Mouse (Mus musculus): Measurements from ENCODE around the gene Sgip1. TPM values are rescaled to one million over a fixed set of nuclear protein-coding genes. Genes with fewer than 3 reads are reported as not detected.

Gene Sgip1
- total RNA-seq, 2 experiments from 2014 or later = 0.67 to 1.5 TPM

DNA sequence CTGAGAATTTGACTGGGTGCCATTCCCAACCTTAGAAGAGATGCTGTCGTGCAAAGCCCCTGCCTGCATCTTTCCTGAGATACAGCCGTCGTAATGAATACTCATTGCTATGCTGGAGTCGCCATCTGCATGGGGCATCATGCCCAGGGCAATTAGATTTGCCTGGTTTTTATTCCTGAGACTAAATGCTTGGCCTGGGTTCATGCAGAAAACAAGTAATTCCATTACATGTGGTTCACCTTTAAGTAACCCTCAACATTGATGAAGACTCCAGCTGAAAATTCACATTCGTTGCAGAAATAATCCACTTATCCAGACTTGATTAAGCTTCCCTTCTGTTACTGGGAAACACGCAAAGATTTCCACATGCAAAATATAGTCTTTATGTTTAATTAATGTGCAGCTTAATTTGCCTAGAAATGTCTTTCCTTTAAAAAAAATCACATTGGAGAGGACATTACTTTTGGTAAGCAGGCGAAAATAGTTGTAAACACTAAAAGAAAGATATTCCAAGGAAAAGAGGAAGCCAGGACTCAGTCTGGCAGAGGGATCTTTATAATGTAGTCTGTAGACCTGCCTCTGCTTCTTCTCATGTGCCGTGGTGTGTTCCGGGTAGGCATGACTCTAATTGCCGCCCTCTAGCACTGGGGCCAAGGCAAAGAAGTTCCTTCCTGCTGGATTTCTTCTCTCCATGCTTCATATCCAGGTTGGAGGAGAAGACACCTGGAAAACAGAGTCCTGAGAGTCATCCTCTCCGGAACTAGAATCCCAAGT is 100.0 kb downstream of the Sgip1 start:
- no peak for DNase-seq

DNA sequence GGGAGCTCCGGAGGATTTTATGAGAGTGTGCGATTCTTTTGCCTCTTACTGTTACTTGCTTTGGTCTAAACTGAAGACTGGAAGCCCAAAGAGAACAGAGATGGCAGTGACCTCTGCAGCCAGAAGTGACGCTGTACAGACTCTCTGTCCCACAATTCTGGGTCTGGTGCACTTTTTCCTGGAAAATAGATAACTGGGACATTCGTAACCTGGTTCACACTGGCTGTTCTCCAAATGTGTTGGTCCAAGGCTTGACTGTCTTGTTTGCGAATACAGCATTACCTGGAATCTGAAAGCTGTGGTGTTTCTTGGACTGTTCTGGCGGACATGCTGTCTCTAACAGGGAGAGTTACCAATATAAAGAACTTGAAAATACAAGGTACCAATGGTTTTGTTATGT is 109.4 kb downstream of the Sgip1 start:
- no peak for DNase-seq

DNA sequence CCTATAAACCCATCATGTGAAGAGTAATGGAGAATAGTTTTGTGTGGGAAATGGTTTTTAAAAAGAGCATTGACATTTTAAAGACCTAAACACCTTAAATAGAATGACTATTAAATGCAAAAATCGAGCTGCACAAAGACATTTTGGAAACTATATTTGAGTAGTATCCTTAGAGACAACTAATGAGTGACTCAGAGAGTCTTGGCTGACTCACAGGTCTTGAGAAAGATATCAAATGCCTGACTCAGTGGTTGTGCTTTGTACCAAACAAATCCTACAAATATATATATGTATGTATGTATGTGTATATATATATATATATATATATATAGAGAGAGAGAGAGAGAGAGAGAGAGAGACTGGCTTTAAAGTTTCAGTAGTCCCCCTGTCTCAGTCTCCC is 110.1 kb downstream of the Sgip1 start:
- DNase-seq = no peak

DNA sequence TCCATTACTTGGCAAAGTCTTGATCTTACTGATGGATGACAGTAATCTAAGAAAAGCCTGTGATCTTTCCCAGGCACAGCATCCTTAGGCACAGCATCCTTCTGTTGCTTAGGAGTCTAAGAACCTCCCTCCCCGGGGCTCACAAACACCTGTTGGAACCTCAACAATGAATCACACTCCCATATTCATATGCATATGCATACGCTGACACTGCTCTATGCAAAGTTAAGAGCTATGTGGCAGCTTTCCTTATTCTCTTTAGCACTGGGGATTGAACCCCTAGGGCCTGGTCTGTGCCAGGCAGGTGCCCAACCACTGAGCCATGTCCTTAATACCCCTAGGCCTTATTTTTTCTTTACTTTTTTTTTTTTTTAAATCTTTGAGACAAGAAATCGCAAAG is 111.2 kb downstream of the Sgip1 start:
- no peak for DNase-seq

DNA sequence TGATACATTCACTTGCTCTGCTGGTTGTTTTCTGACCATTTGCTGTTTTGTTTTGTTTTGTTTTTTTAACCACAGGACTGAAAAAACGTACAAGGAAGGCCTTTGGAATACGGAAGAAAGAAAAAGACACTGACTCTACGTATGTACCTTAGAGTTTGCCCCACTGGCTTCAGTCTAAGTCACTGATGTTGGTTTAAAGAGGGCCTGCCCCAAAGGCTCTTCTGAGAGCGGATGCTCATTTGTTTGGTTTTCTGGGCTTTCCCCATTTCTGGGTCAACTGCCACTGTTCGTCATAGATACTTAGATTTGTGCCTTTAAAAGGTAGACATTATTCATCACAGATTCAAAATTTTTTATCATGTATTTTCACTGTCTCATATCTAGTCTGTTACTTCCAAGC is 111.7 kb downstream of the Sgip1 start:
- DNase-seq = no peak

DNA sequence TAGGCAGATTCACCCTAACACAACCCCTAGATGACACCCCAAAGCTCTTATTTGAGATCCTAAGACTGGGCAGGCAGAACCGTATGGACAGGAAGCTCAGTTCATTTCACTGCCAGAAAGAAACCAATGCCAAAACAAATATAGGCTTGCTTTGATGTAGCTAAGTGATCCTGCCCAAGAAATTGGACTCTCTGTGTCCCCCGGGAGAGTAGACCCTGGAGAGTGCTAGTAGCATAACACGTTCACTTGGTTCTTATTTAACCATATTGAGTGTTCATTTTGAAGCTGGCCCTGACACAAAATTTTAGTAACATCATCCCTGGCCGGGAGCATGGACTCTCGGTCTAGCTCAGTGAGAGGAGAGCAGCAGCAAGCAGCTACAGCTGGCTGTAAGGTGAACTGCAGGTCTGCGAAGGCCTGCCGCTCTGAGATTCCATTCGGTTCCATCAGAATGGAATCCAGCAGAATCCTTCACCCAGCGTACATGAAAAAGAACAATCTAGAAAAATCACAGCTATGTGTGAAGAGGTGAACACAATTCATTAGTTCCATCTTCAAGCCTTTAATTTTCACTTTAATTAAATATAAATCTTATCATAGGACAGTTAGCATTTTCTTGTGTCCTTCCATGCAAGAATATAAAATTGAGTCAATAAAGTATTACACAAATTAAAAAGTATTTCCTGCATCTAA is 112.4 kb downstream of the Sgip1 start:
- DNase-seq = peak; percentile 10

DNA sequence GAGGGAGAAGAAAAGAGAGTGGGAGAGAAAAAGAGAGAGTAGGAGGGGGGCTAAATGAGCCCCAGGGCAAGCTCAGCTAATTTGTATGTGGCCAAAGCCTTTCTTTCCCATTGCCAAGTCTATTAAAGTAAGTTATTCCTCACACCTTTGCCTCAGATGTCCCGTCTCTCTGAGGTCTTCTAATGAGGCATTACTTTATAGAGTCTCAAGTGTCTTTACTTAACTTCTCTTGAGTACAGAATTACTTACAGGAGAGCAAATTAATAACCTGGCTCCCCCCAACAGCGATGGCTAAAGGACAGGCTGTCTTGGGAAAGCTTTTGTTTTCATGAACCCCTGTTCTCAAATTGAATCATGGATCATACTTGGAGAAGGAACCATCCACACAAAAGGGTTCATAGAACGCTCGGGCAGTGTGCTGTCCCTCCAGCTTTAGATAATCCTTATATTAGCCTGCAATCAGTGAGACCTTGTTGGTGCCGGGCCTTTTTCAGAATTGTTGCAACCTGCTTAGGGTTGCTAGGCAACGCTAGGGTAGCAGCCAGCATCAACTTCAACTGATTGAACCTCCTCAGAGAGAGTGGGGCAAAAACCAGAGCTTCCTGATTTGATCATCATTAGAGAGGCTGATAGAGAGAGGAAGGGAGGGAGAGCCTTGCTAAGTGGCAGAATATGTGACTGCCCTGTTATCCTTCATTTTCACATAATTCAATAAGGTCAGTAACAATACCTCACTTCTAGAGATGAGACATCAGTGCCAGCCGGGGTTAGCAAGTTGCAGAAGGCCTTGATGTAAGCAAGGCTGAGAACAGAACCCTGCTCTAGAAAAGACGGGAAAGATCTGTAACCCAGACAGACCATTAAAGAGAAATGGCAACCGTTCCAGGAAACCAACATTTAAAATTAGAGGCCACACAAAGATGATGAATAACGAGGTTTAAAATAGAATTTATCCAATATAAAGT is 114.1 kb downstream of the Sgip1 start:
- no peak for DNase-seq

DNA sequence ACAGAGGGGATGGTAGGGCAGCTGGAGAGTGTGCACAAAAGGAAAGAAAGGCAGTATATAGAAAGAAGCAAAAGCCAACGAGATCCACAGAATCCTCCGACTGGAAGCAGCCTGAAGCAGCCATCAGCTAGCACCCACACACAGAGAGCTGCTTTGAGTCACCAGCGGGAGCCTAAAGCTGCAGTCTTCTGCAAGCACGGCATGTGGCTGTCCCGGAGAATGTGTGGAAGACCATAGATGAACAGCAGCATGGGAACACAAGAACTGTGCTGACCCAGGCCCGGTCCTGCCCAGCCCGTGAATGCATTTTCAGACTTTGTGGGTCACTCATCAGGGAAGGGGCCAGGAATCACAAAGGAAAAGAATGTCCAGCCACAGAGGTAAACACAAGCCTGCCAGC is 115.0 kb downstream of the Sgip1 start:
- no peak for DNase-seq

DNA sequence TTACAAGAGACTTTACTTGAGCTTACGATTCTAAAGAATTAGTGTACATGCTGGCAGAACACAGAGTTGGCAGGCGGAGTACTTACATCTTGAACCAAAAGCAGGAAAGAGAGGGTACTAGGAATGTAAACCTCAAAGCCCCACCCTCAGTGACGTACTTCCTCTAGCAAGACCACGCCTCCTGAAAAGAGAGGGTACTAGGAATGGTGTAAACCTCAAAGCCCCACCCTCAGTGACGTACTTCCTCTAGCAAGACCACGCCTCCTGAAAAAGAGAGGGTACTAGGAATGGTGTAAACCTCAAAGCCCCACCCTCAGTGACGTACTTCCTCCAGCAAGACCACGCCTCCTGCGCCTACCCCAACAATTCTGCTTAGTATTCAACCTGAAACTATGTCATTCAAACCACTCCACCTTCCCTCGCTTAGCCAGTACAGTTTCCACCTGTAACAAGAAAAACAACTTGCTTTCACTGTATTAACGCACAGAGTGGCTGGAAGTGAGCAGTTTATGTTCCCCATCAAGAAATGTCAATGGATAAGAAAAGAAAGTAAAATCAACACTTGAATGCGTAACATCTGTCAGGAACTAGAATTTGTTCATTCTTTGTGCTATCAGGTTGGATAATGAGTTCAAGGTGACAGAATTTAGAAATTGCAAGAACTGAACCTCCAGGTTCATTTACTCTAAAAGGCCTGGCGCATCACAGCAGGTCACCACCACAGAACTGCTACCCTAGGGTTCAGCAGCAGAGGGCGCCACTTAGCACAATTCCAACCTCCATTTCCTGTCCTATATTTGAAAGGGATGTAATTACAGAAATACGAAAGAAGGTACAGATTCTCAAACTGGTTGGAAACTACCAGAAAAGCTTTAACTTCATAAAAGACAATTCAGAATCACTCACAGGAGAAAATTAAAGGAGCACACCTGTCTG is 118.4 kb downstream of the Sgip1 start:
- DNase-seq = no peak

DNA sequence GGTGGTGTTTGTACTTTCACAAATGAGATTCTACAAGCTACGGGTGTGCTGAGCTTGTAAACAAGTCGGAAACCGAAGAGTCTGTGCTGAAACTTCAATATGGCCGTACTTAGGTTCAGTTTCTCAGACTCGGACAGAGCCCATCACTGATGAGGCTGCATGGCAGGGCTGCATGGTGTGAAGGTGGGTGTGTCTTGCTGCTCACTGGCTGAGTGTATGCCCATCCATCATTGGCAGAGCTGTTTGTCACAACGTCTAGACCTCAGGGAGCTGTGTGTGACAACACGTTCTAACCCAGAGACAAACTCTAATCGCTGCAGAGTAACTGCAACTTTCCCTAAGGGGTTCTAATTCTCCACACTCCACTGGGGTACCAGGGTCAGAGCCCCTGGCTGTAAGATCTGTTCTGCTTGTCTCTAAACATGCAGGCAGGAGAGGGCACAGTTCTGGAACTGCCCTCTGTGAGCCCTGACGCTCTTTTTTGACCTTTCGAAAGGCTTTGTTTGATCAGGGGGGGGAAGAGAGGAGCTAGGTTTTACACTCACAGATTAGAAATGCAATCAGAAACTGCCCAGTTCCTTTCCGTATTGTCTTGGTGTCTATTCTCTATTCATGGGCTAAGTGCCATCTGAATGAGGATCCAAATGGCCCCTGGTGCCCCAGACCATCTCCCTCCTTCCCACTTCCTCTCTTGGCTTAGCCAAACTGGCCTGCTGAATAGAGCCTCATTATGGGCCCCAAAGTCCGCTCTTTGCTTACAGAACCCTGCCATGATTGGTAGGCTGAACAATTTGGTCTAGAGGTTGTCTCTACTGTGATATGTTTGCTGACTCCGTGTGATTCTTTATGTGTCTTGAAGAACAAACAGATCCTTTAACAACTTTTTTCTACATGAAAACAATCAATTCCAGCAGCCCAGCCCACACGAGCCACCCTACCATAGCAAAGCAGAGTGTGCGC is 121.9 kb downstream of the Sgip1 start:
- no peak for DNase-seq

DNA sequence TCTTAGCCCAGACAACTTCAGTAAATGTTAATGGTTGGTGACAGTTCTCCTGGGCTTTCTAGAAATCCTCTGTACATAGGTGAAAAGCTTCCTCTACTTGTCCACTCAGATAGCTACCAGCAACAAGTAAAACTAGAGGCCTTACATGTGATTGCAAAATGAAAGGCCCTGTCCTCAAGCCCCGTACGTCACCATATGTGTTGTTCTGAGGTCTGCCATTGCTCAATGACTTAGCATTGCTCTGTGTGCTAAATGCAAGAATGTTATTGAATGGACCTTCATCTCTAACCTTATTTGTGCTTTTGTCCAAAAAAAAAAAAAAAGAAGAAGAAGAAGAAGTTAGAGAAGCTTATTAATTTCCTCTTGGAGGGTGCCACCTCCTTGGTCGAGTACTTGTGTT is 125.4 kb downstream of the Sgip1 start:
- no peak for DNase-seq

DNA sequence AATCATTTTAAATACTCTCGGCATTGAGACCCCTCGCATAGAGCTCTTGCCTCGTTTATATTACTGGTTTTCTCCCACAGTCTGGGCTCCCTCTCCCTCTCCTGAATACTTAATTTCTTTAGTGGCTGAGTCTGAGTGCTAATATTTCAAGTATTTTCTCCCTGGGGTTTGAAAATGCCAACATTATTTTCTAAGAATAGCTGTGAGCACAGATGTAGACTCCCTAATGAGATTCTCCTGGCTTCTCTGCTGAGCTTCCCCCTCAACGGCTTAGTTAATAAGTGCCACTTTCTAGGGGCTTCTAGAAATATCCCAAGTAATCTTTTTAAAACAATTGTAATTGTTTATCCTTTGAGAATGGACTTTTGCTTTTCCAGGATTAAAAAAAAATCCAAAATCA is 130.2 kb downstream of the Sgip1 start:
- DNase-seq = no peak

DNA sequence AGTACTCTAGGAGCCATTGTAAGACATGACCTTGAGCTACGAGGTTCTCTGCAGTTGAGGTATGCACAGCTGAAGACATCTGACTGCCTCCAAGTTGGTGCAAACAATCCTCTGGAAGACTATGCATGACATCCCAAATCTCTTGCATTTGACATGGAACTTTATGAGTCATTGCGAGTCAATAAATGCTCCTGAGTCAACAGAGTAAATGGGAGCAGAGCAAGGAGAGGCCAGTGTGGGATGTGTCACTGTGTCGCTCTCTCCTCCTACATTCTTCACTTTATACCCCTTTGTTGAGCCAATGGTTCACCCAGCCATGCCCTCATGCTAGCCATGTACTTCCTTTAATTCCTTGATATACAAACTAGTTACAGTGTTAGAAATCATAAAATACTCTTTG is 142.0 kb downstream of the Sgip1 start:
- no peak for DNase-seq

DNA sequence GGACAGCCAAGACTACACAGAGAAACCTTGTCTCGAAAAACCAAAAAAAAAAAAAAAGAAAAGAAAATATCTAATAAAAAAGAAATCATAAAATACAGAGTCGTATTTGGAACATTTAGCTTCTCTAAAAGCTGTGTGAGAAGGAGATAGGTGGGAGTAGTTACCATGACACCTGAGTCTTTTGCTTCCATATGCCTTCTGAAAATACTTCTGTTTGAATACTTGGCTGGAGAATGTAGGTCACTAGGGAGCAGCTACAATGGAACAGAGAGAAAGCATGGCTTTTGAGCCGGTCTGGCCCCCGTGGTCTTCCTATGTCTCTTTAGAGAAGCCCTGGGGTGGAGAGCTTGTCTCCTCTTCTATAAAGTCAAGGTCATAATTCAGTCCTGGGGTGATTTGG is 143.1 kb downstream of the Sgip1 start:
- no peak for DNase-seq

DNA sequence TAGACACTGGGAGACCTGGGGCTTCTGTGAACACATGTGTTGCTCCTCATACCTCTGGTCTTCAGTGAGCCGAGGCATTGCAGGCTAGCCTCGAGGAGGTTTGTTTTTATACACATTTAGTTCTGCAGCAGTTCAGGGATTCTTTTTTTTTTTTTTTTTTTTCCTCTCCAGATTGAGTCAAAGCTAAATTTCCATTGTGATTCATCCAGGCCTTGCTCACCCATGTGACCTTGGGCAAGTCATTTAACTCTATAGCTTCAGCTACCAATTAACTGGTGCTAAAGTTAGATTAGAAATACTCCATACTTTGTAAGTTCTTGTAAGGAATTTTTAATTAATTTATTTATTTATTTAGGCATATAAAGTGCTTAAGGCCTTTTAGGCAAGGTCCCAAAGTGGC is 145.4 kb downstream of the Sgip1 start:
- no peak for DNase-seq

DNA sequence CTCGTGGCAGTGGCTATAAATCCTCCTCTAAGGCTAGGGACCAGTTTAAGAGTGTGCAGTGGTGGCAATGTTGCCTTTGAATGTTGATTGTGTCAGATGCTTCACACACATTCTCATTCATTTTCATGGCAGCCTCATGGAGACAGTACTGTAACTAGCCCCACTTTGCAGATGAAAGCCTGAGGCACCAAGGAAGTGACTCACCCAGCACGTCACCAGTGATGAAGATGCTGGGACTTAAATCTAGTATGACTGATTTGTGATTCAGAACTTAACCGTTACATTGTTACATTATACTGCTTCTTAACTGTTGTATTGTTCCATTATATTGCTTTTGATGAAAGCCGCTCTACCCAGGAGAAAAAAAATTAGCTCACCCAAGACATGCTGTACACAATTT is 145.8 kb downstream of the Sgip1 start:
- no peak for DNase-seq

DNA sequence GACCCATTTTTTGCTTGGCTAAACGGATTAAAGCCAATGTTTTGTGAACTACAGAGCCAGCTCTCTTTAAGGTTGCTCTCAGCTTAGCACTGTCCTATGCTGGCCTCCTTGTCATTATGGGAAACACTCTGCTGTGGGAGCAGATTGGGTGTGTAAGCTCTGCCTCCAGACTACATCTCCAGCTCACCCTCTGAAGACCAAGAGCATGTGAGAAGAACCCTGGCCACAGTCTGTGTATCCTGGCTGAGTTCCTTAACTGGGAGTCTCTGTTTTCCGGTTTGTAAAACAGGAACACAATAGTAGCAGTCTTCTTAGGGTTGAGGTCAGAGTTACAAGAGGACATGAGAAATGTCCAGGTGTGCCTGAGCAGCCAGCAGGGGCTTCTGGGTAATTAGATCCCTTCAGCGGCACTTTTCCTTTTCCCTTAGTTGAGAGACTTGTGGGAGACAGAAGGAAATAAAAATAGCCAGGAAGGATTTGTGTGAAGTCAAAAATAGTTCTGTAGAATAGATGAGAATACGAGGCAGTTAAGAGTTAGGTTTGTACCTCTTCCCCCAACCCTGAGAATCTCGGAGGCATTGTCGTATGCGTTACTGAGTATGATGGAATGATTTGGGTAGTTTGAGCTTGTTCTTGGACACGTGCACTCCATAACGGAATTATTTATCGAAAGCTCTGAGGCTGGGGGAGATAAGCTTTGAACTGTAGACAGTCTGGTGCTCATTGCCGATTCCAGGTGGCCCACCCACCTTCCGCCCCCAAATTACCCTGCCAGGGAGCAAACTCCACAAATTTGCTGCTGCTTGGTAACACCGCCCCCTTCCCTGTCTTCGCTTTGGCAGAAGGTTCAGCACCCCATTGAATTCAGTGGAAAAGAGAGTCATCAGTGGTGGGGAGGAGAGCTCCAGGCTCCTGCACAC is 146.9 kb downstream of the Sgip1 start:
- no peak for DNase-seq

DNA sequence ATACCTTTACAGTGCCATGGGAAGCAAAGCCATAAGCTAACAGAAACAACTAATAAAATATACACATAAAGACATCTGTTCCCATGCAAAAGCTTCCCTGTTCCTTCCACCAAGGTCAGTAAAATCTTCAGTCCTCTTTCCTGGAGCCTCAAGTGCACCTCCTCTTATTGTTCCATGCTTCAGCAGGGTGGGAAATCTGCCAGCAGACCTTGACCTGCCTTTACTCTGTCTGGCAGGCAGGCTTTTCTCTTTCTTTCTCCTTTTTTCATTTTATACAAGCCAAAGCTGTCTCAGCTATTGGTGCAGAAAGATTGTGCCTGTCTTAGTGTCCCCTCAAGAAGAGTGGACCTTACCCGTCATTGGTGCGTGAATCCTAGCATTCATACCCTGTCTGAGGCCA is 154.8 kb downstream of the Sgip1 start:
- no peak for DNase-seq

DNA sequence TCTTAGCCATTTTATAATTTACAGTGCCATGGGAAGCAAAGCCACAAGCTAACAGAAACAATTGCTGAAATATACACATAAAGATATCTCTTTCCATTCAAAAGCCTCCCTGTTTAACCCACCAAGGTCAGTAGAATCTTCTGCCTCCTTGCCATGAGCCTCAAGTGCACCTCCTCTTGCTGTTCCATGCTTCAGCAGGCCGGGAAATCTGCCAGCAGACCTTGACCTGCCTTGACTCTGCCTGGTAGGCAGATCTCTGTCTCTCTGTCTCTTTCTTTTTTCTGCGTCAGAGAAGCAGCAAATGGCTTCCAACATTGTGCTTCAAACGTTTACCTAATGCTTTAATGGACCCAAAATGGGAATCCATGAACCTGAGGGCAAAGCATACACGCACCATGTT is 157.9 kb downstream of the Sgip1 start:
- DNase-seq = no peak

Measured in gastrocnemius, postnatal 25 days (tissue).